Mouse (Mus musculus) monocyte, adult 5-6 weeks (primary cell): ENCODE measurements around the gene Rbm25. TPM values are rescaled to one million over a fixed set of nuclear protein-coding genes. Genes with fewer than 3 reads are reported as not detected.

Experiments
- ATAC-seq: fragments of 153-309, 156-312 bp; replicated peaks from 2 replicates; pipeline ENCODE4 v1.8.0; 2017; ENCODE audit warnings: mild to moderate bottlenecking; ENCODE audit not compliant: low TSS enrichment, insufficient number of reproducible peaks, severe bottlenecking, poor library complexity, low FRiP score
- total RNA-seq: library from RNA; stranded (forward); fragments of 200-1000, 200-491, 200-594 nt; gene quantifications from 3 replicates; pipeline ENCODE4 v1.2.3, GENCODE M21; 2017

Rbm25 gene
- total RNA-seq, 1 experiment from 2014 or later = 239 TPM

DNA sequence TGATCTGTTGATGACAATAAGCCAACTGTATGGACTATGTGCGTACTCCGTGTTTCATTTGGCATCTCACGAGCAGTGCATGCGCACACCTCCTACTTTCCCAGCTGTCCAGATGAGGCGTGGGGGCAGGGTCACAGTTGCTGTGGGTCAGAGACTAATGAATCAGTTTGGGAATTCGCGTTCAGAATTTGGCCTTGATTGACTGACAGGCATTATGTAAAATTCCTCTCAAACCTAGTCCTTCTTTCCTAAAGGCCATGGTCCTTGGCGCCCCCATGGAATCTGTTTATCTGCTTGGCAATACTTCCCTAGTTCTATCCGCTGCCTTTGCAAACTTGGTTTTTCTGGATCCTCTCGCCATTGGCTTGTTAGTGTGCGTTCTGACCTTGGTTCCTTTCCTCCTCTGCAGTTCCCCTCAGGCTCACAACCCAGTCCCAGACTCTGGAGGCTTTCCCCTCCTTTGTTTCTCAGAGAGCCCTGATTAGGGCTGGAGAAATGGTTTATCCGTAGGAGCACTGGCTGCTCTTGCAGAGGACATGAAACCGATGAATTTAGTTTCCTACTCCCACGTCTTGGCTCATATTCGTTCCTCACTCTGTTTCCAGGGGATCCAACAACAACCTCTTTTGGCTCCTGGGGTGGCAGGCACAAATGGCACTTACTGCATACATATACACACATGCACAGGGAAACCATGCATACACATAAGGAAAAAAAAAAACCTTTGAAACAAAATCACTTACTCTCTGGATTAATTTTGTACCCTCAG lies 85.6 kb downstream of the Rbm25 start:
- ATAC-seq = no peak

- no peak for ATAC-seq
Measured at GRCm38 (mm10) chr12:83719431-83719830, 88.4 kb downstream of the Rbm25 start.

- ATAC-seq = no peak
Measured at GRCm38 (mm10) chr12:83721281-83721680, 90.2 kb downstream of the Rbm25 start.

DNA sequence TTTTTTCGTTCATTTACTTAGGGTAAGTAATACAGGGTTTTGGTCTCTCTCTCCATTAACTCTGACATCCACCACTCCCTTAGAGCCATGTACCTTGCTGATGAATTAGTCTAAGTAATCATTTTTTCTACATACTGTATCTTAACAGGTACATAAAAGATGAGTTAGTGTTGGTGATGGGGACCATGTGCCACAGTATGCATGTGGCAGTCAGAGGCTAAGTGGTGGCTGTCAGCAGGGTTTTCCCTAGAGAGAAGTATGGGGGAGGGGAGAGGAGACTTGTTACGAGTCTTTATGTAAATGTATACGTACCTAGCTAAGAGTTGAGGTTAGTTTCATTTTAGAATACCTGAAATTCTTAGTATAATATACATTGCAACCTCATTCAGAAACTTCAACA lies 92.0 kb downstream of the Rbm25 start:
- ATAC-seq = no peak

- no peak for ATAC-seq
Measured at GRCm38 (mm10) chr12:83726510-83727308, 95.7 kb downstream of the Rbm25 start.

DNA sequence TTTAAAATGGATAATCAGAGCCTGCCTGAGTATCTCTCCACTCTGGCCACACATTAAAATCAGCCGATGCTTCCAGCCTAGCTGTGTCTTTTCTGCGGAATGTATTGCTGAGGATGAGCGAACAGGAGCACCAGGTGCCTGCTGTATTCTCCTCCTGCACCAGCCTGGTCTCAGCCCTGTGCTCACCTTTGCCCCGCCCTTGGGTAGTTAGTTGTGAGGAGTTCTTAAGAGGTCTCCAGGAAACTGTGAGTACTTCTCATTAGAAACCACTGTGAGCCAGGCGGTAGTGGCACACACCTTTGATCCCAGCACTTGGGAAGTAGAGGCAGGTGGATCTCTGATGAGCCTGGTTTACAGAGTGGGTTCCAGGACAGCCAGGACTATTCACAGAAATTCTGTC lies 101.2 kb downstream of the Rbm25 start:
- no peak for ATAC-seq

Other genes starting within 250 kb of the Rbm25 start
- gene Dpf3, start 143.5 kb upstream of the Rbm25 start, total RNA-seq = 5.2 to 5.5 TPM (median 5.3 TPM) in 3 replicates
- 6.4 to 14.1 TPM (median 10.5 TPM) in 3 replicates for gene Dcaf4, start 110.8 kb upstream of the Rbm25 start, total RNA-seq
- 15.9 to 24.5 TPM (median 19.2 TPM) in 3 replicates for gene Zfyve1, start 34.0 kb upstream of the Rbm25 start, total RNA-seq
- 79.8 to 104 TPM (median 85.8 TPM) in 3 replicates for gene Psen1, start 56.9 kb downstream of the Rbm25 start, total RNA-seq
- gene Papln, start 132.4 kb downstream of the Rbm25 start, total RNA-seq = not detected in 3 replicates